Mouse (Mus musculus): ENCODE measurements at regions not wholly inside any gene's neighbourhood (a gene's known extent, or its start where the extent isn't known, plus 50 kb on each side); places are given as distances from the start of the nearest gene placed in this dataset.

DNA sequence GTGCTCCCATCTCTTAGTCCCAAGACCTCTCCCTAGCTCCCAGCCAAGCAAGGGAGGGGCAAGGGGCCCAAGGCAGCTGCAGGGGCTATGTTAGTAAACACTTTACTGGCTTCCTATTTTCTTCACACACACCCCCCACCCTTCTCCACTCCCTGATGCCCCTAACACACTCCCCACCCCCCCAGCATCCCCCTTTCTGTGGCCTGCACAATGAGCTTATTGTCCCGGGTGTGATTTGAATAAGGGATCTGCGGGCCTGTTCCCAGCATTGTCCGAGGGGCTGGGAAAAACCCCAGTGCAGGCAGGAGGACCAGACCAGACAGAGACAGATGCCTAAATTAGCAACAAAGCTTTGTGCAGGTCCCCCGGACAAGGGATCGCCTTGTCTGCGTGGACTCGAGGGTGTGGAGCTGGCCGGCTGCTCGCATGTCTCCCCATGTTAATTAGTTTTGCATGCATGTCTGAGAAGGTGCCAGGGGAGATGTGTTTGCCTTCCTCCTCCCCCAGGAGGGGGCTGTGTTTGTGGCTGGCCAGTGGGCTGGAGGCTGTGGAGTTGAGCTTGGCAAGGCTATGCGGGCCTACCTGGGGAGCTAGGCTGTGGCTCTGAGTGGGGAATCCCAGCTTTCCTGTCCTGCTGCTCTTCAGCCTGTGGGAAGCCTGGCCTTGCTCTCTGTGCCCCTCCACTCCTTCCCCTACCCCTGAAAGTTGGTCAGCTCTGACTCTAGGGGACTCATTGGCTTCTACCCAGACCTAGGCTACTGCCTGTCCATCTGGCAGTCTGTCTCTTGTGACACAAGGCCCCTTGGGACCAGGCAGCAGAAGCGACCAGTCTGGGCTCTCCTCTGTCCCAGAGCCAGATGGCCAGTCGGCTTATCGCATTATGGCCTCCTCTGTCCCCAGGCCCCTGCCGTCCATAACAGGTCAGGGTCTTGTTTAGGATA, 59.8 kb upstream of the Polg start:
- no peak for DNase-seq
- H3K27ac ChIP-seq (ENCODE audit: insufficient read depth, low read depth, low read length) = no peak overlapping the region
- H3K36me3 ChIP-seq (ENCODE audit: control insufficient read depth, insufficient read depth, low read length) = no peaks in the 10 kb centered on the region
- H3K4me1 ChIP-seq (ENCODE audit: control insufficient read depth, insufficient read depth, low read length) = no peaks in the 10 kb centered on the region
- no peak for TF ChIP-seq CTCF (conservative IDR thresholded peaks at IDR 0.05; ENCODE audit: insufficient read depth, insufficient read length, low read depth, low read length)
- no peak overlapping the region for H3K4me3 ChIP-seq (ENCODE audit: insufficient read depth, low read depth, low read length)
- H3K27me3 ChIP-seq (replicated peaks; ENCODE audit: control insufficient read depth, insufficient read depth, low read length) = no peaks in the 10 kb centered on the region; the same call in 1 of the 2 replicates
- 54% methylated on average over 14 of the region's 14 CpGs for WGBS

DNA sequence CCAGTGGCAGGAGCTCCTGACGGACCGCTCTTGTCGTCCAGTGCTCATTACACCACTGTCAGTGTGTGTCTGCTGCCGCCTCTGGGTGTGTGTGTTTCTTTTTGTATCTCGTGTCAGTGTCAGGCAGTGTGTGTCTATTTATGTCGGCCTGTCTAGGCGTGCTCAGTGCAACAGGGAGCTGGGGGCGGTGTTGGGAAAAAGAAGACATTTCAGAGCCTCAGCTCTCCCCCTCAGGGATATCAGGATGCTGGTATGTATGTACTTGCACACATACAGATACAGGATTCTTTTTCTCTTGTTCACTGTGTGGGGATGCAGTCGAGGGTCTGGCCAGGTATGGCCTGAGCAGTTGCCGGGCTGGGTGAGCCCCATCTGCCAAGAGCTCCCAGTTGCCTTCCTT, 58.8 kb upstream of the Polg start:
- H3K4me3 ChIP-seq (ENCODE audit: insufficient read depth, low read depth, low read length) = no peak overlapping the region
- H3K36me3 ChIP-seq (ENCODE audit: control insufficient read depth, insufficient read depth, low read length) = no peaks in the 10 kb centered on the region
- H3K4me1 ChIP-seq (ENCODE audit: control insufficient read depth, insufficient read depth, low read length) = no peaks in the 10 kb centered on the region
- no peak for DNase-seq
- no peak overlapping the region for H3K27ac ChIP-seq (ENCODE audit: insufficient read depth, low read depth, low read length)
- H3K27me3 ChIP-seq (replicated peaks; ENCODE audit: control insufficient read depth, insufficient read depth, low read length) = no peaks in the 10 kb centered on the region; the same call in 1 of the 2 replicates
- 77% methylated on average over 10 of the region's 10 CpGs for WGBS
- TF ChIP-seq CTCF (conservative IDR thresholded peaks at IDR 0.05; ENCODE audit: insufficient read depth, insufficient read length, low read depth, low read length) (no peak), POLR2A (IDR thresholded peaks at IDR 0.05; ENCODE audit: low read depth, low read length) (no peak)

DNA sequence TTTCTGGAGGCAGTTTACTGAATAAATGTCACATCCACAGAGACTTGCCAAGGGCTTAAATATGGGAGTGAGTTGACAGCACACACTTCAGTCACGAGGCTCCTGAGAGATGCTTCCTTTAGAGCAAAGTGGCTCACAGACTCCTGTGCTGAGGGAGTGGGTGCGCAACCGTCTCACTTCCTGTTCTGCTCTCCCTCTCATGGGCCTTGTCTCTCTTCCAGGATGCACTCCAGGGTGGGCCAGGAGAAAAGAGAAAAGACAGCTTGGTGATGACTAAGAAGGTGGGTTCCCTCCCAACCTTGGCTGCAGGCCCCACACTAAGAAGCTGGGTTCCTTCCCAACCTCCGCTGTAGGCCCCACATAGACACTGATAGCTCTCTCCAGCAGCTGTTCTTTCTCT, 57.5 kb upstream of the Polg start:
- Histone ChIP-seq H3K27me3 (replicated peaks; ENCODE audit: control insufficient read depth, insufficient read depth, low read length) (no peaks in the 10 kb centered on the region; the same call in 1 of the 2 replicates), H3K27ac (ENCODE audit: insufficient read depth, low read depth, low read length) (no peak overlapping the region), H3K4me3 (ENCODE audit: insufficient read depth, low read depth, low read length) (no peak overlapping the region), H3K4me1 (ENCODE audit: control insufficient read depth, insufficient read depth, low read length) (no peaks in the 10 kb centered on the region), H3K36me3 (ENCODE audit: control insufficient read depth, insufficient read depth, low read length) (no peaks in the 10 kb centered on the region)
- DNase-seq = no peak
- TF ChIP-seq CTCF (conservative IDR thresholded peaks at IDR 0.05; ENCODE audit: insufficient read depth, insufficient read length, low read depth, low read length) (no peak), POLR2A (IDR thresholded peaks at IDR 0.05; ENCODE audit: low read depth, low read length) (no peak)
- WGBS = 73% methylated on average over 4 of the region's 4 CpGs

DNA sequence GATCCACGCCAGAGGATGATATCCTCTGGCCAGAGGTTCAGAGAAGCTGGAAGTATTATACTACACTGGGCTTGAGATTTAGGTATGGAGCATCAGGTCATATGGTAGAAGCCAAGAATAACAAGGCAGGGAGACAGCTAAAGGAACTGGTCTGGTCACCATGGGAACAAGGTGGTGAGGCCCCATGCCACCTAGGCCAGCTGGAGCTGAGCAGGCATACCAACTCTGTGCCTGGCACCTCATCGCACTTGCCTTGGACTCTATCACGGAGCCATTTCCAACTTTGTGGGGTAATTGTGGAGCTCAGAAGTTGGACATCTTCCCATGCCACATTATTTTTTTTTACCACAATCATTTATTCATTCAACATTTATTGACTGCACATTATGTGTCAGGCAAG, 55.9 kb upstream of the Polg start:
- no peak for DNase-seq
- no peak overlapping the region for H3K27ac ChIP-seq (ENCODE audit: insufficient read depth, low read depth, low read length)
- H3K36me3 ChIP-seq (ENCODE audit: control insufficient read depth, insufficient read depth, low read length) = no peaks in the 10 kb centered on the region
- no peaks in the 10 kb centered on the region for H3K4me1 ChIP-seq (ENCODE audit: control insufficient read depth, insufficient read depth, low read length)
- 88% methylated on average over 3 of the region's 3 CpGs for WGBS
- H3K4me3 ChIP-seq (ENCODE audit: insufficient read depth, low read depth, low read length) = no peak overlapping the region
- no peak for TF ChIP-seq POLR2A (IDR thresholded peaks at IDR 0.05; ENCODE audit: low read depth, low read length)
- TF ChIP-seq CTCF (conservative IDR thresholded peaks at IDR 0.05; ENCODE audit: insufficient read depth, insufficient read length, low read depth, low read length) = no peak
- no peaks in the 10 kb centered on the region; the same call in 1 of the 2 replicates for H3K27me3 ChIP-seq (replicated peaks; ENCODE audit: control insufficient read depth, insufficient read depth, low read length)

DNA sequence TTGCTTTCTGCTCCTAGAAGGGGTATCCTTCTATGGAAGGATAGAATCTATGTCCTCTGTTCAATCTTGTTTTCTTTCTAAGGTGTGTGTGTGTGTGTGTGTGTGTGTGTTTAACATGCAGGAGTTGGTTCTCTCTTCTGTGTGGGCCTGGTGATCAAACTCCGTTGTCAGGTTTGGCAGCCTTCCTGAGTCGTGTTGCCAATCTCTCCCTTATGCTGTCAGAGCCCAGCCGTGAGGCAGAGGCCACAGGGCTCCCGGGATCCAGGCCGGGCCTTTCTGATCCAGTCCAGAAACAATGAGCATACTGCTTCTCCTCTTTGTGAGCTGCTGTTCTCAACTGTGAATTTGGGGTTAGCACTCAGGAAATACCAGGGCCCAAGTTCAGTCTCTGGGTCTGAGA, 55.1 kb upstream of the Polg start:
- Histone ChIP-seq H3K27ac (ENCODE audit: insufficient read depth, low read depth, low read length) (no peak overlapping the region), H3K4me1 (ENCODE audit: control insufficient read depth, insufficient read depth, low read length) (no peaks in the 10 kb centered on the region), H3K36me3 (ENCODE audit: control insufficient read depth, insufficient read depth, low read length) (no peaks in the 10 kb centered on the region), H3K27me3 (replicated peaks; ENCODE audit: control insufficient read depth, insufficient read depth, low read length) (no peaks in the 10 kb centered on the region; the same call in 1 of the 2 replicates), H3K4me3 (ENCODE audit: insufficient read depth, low read depth, low read length) (no peak overlapping the region)
- TF ChIP-seq CTCF (conservative IDR thresholded peaks at IDR 0.05; ENCODE audit: insufficient read depth, insufficient read length, low read depth, low read length) (no peak), POLR2A (IDR thresholded peaks at IDR 0.05; ENCODE audit: low read depth, low read length) (no peak)
- DNase-seq = no peak
- 56% methylated on average over 5 of the region's 5 CpGs for WGBS

DNA sequence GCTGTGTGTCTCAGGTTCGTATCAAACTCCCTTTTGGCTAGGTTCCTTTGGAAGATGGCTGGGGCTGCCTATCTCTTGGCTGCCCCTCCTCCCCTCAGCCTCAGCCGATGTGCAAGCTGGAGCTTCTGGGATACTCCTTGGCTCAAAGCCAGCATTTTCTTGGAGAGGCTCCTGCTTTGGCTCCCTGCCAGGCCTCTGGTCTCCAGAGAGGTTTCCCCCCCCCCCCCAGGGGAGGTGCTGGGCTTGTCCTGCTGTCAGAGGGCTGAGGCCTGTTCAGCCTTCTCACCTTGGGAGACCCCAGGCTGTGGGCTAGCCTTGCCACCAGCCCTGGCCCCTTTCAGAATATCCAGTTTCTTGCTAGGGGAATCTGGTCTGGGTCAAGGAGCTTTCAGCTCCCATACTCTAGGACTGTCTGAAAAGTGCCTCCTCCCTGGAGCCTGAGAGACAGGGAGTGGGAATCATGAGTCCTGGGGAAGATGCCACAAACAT, 54.1 kb upstream of the Polg start:
- peak; percentile 58 for DNase-seq
- Histone ChIP-seq H3K4me3 (ENCODE audit: insufficient read depth, low read depth, low read length) (no peak overlapping the region), H3K27ac (ENCODE audit: insufficient read depth, low read depth, low read length) (no peak overlapping the region), H3K36me3 (ENCODE audit: control insufficient read depth, insufficient read depth, low read length) (no peaks in the 10 kb centered on the region), H3K4me1 (ENCODE audit: control insufficient read depth, insufficient read depth, low read length) (no peaks in the 10 kb centered on the region), H3K27me3 (replicated peaks; ENCODE audit: control insufficient read depth, insufficient read depth, low read length) (peaks cover 3% of the 10 kb centered on the region)
- WGBS = 30% methylated on average over 2 of the region's 2 CpGs
- TF ChIP-seq CTCF (conservative IDR thresholded peaks at IDR 0.05; ENCODE audit: insufficient read depth, insufficient read length, low read depth, low read length) (no peak), POLR2A (IDR thresholded peaks at IDR 0.05; ENCODE audit: low read depth, low read length) (no peak)

DNA sequence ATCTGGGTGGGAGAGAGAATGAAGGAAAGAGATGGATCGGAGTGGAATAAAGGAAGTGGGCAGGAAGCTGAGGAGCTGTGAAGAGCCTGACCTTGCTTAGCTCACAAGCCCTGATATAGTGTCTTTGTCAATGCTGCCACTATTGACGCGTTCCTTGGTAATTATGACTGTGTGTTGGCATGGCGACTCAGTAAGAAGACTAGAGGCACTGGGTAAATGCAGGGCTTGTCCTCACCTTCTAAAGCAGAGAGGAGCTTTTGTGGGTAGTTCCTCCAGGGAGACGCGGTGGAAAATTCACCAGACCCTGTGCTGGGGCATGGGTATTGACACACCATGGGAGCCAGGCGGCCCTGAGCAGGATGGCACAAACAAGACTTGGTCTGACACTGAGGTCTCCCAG, 52.8 kb upstream of the Polg start:
- TF ChIP-seq CTCF (conservative IDR thresholded peaks at IDR 0.05; ENCODE audit: insufficient read depth, insufficient read length, low read depth, low read length) = no peak
- no peak for TF ChIP-seq POLR2A (IDR thresholded peaks at IDR 0.05; ENCODE audit: low read depth, low read length)
- no peak overlapping the region for H3K27ac ChIP-seq (ENCODE audit: insufficient read depth, low read depth, low read length)
- no peaks in the 10 kb centered on the region for H3K36me3 ChIP-seq (ENCODE audit: control insufficient read depth, insufficient read depth, low read length)
- peaks cover 5% of the 10 kb centered on the region for H3K27me3 ChIP-seq (replicated peaks; ENCODE audit: control insufficient read depth, insufficient read depth, low read length)
- no peak for DNase-seq
- H3K4me3 ChIP-seq (ENCODE audit: insufficient read depth, low read depth, low read length) = no peak overlapping the region
- H3K4me1 ChIP-seq (ENCODE audit: control insufficient read depth, insufficient read depth, low read length) = no peaks in the 10 kb centered on the region
- 72% methylated on average over 7 of the region's 7 CpGs for WGBS

Data from kidney, adult 2 months (tissue).